Mouse (Mus musculus) cerebellum, postnatal 4 days (tissue): ENCODE data around the gene Olfr31.
A peak's percentile ranks its signal among the peaks of the same experiment; 100 is the strongest.

Source experiments
- DNase-seq, 2 experiments: peaks; one replicate each; pipeline ENCODE4 v3.0.0; 2022; ENCODE audit warnings: low spot score in 2 of 2, mixed read lengths in 1 of 2

The Olfr31 gene

GRCm38 (mm10) chr14:14322528-14322927 is at the start of gene Olfr31:
Gene Olfr31 (plus strand): TSS chr14:14322828.
- DNase-seq = no peak

GRCm38 (mm10) chr14:14294426-14294825 is 28.2 kb upstream of the Olfr31 start:
- DNase-seq = peak in 1 of 2 experiments; percentile 6

GRCm38 (mm10) chr14:14308938-14309337 is 13.7 kb upstream of the Olfr31 start:
- DNase-seq = peak in 1 of 2 experiments; percentile 30

- no peak for DNase-seq
Observed at GRCm38 (mm10) chr14:14309416-14309815, 13.2 kb upstream of the Olfr31 start.

GRCm38 (mm10) chr14:14345113-14345871 is 22.7 kb downstream of the Olfr31 start:
- peak; percentile 76 to 90 for DNase-seq

- DNase-seq = peak; percentile 36 to 75
Observed at GRCm38 (mm10) chr14:14345948-14346812, 23.6 kb downstream of the Olfr31 start, which contains the start of gene Il3ra. Gene Il3ra (plus strand): TSS chr14:14346275.

- DNase-seq = no peak
Observed at GRCm38 (mm10) chr14:14346813-14347100, 24.1 kb downstream of the Olfr31 start.

- peak in 1 of 2 experiments; percentile 22 for DNase-seq
Observed at GRCm38 (mm10) chr14:14347151-14347835, 24.7 kb downstream of the Olfr31 start.

- no peak for DNase-seq
Observed at GRCm38 (mm10) chr14:14347836-14348621, 25.4 kb downstream of the Olfr31 start.

- DNase-seq = no peak
Observed at GRCm38 (mm10) chr14:14348674-14349401, 26.2 kb downstream of the Olfr31 start.

- DNase-seq = no peak
Observed at GRCm38 (mm10) chr14:14349485-14350262, 27.0 kb downstream of the Olfr31 start.

GRCm38 (mm10) chr14:14350263-14351147 is 27.9 kb downstream of the Olfr31 start:
- no peak for DNase-seq

GRCm38 (mm10) chr14:14351148-14351455 is 28.5 kb downstream of the Olfr31 start:
- no peak for DNase-seq

- DNase-seq = no peak
Observed at GRCm38 (mm10) chr14:14351721-14352590, 29.3 kb downstream of the Olfr31 start.

GRCm38 (mm10) chr14:14352606-14353005 is 30.0 kb downstream of the Olfr31 start:
- DNase-seq = no peak

- DNase-seq = no peak
Observed at GRCm38 (mm10) chr14:14353081-14353732, 30.6 kb downstream of the Olfr31 start.

- no peak for DNase-seq
Observed at GRCm38 (mm10) chr14:14353740-14354510, 31.3 kb downstream of the Olfr31 start.
